Mouse (Mus musculus): ENCODE measurements around the gene Cenpj.

Cenpj gene

GRCm38 (mm10) chr14:56552924-56553323 is 22.3 kb downstream of the Cenpj start:
- in situ Hi-C loops (cut with MboI; ENCODE audit: unreplicated experiment in 2 of 2) = no loop called here

GRCm38 (mm10) chr14:56550960-56551359 is 24.3 kb downstream of the Cenpj start:
- in situ Hi-C loops (cut with MboI; ENCODE audit: unreplicated experiment in 2 of 2) = no loop called here

GRCm38 (mm10) chr14:56545491-56545890 is 29.7 kb downstream of the Cenpj start:
- in situ Hi-C loops (cut with MboI; ENCODE audit: unreplicated experiment in 2 of 2) = no loop called here

GRCm38 (mm10) chr14:56544946-56545345 is 30.3 kb downstream of the Cenpj start:
- in situ Hi-C loops (cut with MboI; ENCODE audit: unreplicated experiment in 2 of 2) = no loop called here

GRCm38 (mm10) chr14:56530788-56531187 is 44.4 kb downstream of the Cenpj start:
- in situ Hi-C loops (cut with MboI; ENCODE audit: unreplicated experiment in 2 of 2) = no loop called here

GRCm38 (mm10) chr14:56514775-56515174 is 60.5 kb downstream of the Cenpj start:
- in situ Hi-C loops (cut with MboI; ENCODE audit: unreplicated experiment in 2 of 2) = no loop called here

- in situ Hi-C loops (cut with MboI; ENCODE audit: unreplicated experiment in 2 of 2) = no loop called here
Observed at GRCm38 (mm10) chr14:56512084-56512483, 63.1 kb downstream of the Cenpj start.

GRCm38 (mm10) chr14:56506743-56507142 is 68.5 kb downstream of the Cenpj start:
- in situ Hi-C loops (cut with MboI; ENCODE audit: unreplicated experiment in 2 of 2) = no loop called here

GRCm38 (mm10) chr14:56502407-56502806 is 72.8 kb downstream of the Cenpj start:
- in situ Hi-C loops (cut with MboI; ENCODE audit: unreplicated experiment in 2 of 2) = no loop called here

- in situ Hi-C loops (cut with MboI; ENCODE audit: unreplicated experiment in 2 of 2) = no loop called here
Observed at GRCm38 (mm10) chr14:56489806-56490205, 85.4 kb downstream of the Cenpj start.

Data from v-Abl transformed pro-B cells (cell line).